Mouse (Mus musculus): Measurements from ENCODE around the gene Ankrd10.
"Not testable (repeated sequence)": the region's sequence is repeated elsewhere in the genome, so short reads cannot be mapped to it uniquely, and the experiment has no call there.

Gene Ankrd10

GRCm38 (mm10) chr8:11614126-11614835 is 21.3 kb downstream of the Ankrd10 start:
- DNase-seq (ENCODE audit: low spot score in 2 of 2): no peak

GRCm38 (mm10) chr8:11608848-11609247 is 26.7 kb downstream of the Ankrd10 start:
- DNase-seq (ENCODE audit: low spot score in 2 of 2): no peak

- DNase-seq (ENCODE audit: low spot score in 2 of 2): peak; percentile 37 to 49
Observed at GRCm38 (mm10) chr8:11602006-11602680, 33.4 kb downstream of the Ankrd10 start.

- DNase-seq (ENCODE audit: low spot score in 2 of 2): no peak
Observed at GRCm38 (mm10) chr8:11600301-11600951, 35.1 kb downstream of the Ankrd10 start.

GRCm38 (mm10) chr8:11593222-11593884 is 42.2 kb downstream of the Ankrd10 start:
- DNase-seq (ENCODE audit: low spot score in 2 of 2): no peak

- no peak for DNase-seq (ENCODE audit: low spot score in 2 of 2)
Observed at GRCm38 (mm10) chr8:11592296-11592695, 43.3 kb downstream of the Ankrd10 start.

DNA sequence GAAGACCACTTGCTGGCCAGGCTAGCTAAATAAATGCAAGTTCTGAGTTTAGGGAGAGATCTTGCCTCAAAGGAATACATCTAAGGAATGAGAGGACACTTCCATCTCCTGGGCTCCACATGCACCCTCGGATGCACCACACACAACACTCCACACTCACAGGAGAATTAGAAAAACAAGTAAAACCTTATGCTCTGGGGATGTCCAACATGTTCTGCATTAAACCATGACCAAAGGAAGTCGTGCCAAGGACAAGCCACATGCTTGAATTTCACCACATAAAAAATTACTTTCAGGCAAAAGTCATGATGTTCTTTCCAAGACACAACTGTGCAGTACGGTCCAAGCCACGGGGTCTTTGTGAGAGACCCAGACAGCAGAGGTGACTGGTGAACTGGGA is 43.7 kb downstream of the Ankrd10 start:
- DNase-seq (ENCODE audit: low spot score in 2 of 2): no peak

- DNase-seq (ENCODE audit: low spot score in 2 of 2): no peak
Observed at GRCm38 (mm10) chr8:11586374-11586745, 49.2 kb downstream of the Ankrd10 start.

DNA sequence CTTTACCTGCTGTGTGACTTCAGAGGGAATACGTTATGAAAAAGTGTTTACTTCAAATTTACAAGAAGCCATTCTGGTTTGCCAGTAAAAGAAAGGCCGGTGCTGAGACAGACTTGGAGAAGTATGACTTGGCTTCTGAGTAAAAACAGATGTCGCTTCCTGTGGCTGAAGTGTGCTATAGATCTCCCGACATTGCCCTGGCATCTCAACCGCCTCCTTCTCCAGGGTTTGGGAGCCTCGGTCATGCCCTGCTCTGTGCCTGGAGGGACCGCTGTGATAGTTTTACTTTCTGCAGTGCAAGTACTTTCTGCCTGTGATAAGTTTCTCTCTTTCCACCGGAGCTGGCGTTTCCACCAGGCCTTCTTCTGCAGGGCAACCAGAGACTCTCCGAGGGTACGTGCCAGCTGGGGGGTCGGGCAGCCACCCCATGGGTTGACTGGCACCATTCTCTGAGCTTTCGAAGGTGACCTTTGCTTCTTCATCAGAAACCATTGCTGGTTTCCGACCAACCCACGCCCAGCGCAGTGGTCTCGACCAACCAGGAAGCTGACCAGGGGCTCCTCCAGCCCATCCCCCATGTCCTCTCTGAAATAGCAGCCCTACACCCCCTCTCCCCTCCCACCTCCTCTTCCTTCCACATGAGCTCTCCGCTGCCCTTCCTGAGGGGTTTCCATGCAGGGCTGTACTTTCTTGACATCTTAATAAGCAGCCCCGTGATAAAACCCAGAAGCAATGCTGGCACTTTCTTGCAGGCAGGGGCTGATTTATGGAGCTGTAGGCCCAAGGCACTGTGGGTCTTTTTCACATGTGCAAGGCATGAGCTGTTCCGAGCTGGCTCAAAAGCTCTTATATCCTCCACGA is 49.8 kb downstream of the Ankrd10 start:
- no peak for DNase-seq (ENCODE audit: low spot score in 2 of 2)

- DNase-seq (ENCODE audit: low spot score in 2 of 2): no peak
Observed at GRCm38 (mm10) chr8:11575604-11576384, 59.8 kb downstream of the Ankrd10 start.

- no peak for DNase-seq (ENCODE audit: low spot score in 2 of 2)
Observed at GRCm38 (mm10) chr8:11574911-11575603, 60.5 kb downstream of the Ankrd10 start.

DNA sequence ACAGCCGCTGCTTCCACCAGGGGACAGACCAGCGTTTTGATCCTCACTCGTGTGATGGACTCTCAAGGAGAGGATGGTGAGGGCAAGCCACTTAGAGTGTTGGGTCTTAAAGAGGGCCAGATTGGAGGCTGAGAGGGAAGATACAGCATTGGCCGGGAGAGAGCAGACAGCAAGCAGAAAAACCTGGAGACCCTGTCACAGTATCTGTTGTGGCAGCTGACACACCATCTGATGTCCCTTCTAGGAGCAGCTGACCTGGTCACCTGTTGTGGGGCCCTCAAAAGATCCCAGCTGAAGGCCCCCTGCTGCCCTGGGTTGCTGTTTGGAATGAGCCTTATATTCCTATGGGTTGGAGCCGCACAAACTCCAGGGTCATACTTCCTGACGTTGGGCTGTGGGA is 63.1 kb downstream of the Ankrd10 start:
- DNase-seq (ENCODE audit: low spot score in 2 of 2): no peak

DNA sequence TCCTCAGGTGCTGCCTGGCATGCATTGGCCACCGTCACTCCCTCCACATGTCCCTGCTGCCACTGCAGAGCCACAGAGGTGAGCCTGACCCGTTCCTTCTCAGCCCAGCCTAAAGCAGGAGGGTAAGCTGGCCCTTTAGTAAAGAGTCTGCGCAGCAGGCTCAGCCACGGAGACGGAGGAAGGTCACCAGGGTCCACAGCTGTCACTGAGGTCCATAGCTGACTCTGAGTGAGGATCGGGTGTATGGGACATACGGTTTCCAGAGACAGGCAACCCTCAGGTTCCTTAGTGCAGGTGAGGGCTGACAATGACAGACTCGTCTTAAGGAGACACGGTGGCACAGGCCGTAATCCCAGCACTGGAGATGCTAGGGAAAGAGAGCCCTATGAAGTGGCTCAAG is 63.6 kb downstream of the Ankrd10 start:
- DNase-seq (ENCODE audit: low spot score in 2 of 2): no peak

GRCm38 (mm10) chr8:11570742-11571141 is 64.8 kb downstream of the Ankrd10 start:
- DNase-seq (ENCODE audit: low spot score in 2 of 2): no peak

GRCm38 (mm10) chr8:11569260-11570097 is 66.1 kb downstream of the Ankrd10 start:
- DNase-seq (ENCODE audit: low spot score in 2 of 2): no peak

DNA sequence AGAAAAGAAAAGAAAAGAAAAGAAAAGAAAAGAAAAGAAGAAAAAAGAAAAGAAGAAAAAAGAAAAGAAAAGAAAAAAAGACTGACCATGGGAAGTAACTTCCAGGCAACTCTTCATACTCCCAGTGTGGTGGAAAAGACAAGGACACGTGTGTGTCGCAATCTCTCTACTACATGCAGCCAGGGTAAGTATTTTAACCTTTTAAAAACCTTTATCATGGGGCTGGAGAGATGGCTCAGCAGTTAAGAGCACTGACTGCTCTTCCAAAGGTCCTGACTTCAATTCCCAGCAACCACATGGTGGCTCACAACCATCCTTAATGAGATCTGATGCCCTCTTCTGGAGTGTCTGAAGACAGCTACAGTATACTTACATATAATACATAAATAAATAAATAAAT is 67.4 kb downstream of the Ankrd10 start:
- DNase-seq (ENCODE audit: low spot score in 2 of 2): not testable (repeated sequence)

DNA sequence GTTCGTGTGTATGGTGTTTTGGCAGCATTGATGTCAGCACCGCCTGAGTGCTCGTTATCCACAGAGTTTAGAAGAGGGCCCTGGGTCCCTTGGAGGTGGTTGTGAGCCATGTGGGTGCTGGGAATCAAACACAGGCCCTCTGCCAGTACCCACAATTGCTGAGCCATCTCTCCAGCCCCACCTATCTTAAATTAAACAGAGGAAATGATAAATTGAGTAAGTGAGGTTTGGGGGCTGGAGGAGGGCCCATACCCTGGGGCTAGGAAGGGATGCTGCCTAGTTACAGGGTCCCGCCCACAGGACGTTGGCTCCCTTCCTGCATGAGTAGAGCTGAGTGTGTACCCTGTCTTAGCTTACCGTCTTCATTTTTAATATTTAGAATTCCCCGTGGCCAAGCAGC is 70.8 kb downstream of the Ankrd10 start:
- no peak for DNase-seq (ENCODE audit: low spot score in 2 of 2)

GRCm38 (mm10) chr8:11564236-11564635 is 71.3 kb downstream of the Ankrd10 start:
- no peak for DNase-seq (ENCODE audit: low spot score in 2 of 2)
